Comparison of ENCODE assay signal across 11 mouse cellular contexts in genomic region chr1:91215981-91216380, GRCm38 (mm10). TPM values are rescaled to one million over a fixed set of nuclear protein-coding genes. Genes with fewer than 3 reads are reported as not detected.
DNase-seq lines count a peak whose midpoint lies in the region; ATAC-seq and TF ChIP-seq lines count a peak whose summit lies in the region.
"Had no signal": no experiment of that assay in that cellular context is flagged by ENCODE, and none has a peak within 500 bp of the region (broad histone marks: within the 10 kb centered on the region; RNA-seq: fewer than 3 reads in every experiment).

No protein-coding gene starts in this region.

- no peak for TF ChIP-seq CTCF in Patski (IDR thresholded peaks at IDR 0.05)

- no peaks in the 10 kb centered on the region for H3K36me3 ChIP-seq in kidney, embryonic 14.5 days (ENCODE audit: control insufficient read depth, insufficient read depth, low read length)
- H3K36me3 ChIP-seq in heart, embryonic 15.5 days, result no peaks in the 10 kb centered on the region
- H3K36me3 ChIP-seq: liver, embryonic 13.5 days had no signal

- POLR2A ChIA-PET in Patski (lab: Charles Lee), result interaction anchor here (0.6 kb wide), 1 partner anchor 34 kb away, joined by 3 read pairs; the partner anchor contains the start of gene Ube2f

- no peak overlapping the region for H3K9ac ChIP-seq in kidney, embryonic 14.5 days (ENCODE audit: low read depth, low read length)
- H3K9ac ChIP-seq in heart, embryonic 15.5 days, result peak overlapping the region; percentile 33; the same call in 1 of the 2 replicates
- H3K9ac ChIP-seq: liver, embryonic 13.5 days had no signal

- no peak overlapping the region for H3K4me2 ChIP-seq in kidney, embryonic 14.5 days (replicated peaks; ENCODE audit: low read depth, low read length)
- no peak overlapping the region for H3K4me2 ChIP-seq in heart, embryonic 15.5 days
- H3K4me2 ChIP-seq: liver, embryonic 13.5 days had no signal

- DNase-seq in kidney, postnatal 14 days, result peak; percentile 14
- DNase-seq in 3T3-L1 (ENCODE audit: low read depth, low spot score) (peak; percentile 75), Patski (ENCODE audit: low read depth, low spot score) (no peak)
- no peak for DNase-seq in neural tube, embryonic 10.5 days (ENCODE audit: extremely low spot score, low spot score)
- no peak for DNase-seq in urinary bladder, adult 2 months (ENCODE audit: low spot score)
- DNase-seq in thymus, postnatal 14 days, result no peak
- DNase-seq: adrenal gland, adult 2 months; gastrocnemius, postnatal 25 days; liver, embryonic 13.5 days had no signal

- in situ Hi-C loops in Patski (cut with MboI; ENCODE audit: low pct_unique_long_range_greater_than_20kb), result no loop called here

- WGBS in kidney, embryonic 14.5 days, result 48% methylated on average over 1 of the region's 1 CpGs
- 12% methylated on average over 1 of the region's 1 CpGs for WGBS in heart, embryonic 15.5 days

- H3K27me3 ChIP-seq in kidney, embryonic 14.5 days (ENCODE audit: control insufficient read depth, insufficient read depth, low read length), result no peaks in the 10 kb centered on the region
- H3K27me3 ChIP-seq in Patski, result no peaks in the 10 kb centered on the region
- H3K27me3 ChIP-seq in heart, embryonic 15.5 days, result no peaks in the 10 kb centered on the region
- H3K27me3 ChIP-seq: liver, embryonic 13.5 days had no signal

- H3K4me3 ChIP-seq in kidney, embryonic 14.5 days (ENCODE audit: low read length), result no peak overlapping the region
- no peak overlapping the region for H3K4me3 ChIP-seq in heart, embryonic 15.5 days
- H3K4me3 ChIP-seq: liver, embryonic 13.5 days had no signal

- H3K27ac ChIP-seq in kidney, embryonic 14.5 days (ENCODE audit: low read depth, low read length), result no peak overlapping the region
- H3K27ac ChIP-seq in heart, embryonic 15.5 days, result peak overlapping the region; percentile 94
- H3K27ac ChIP-seq: liver, embryonic 13.5 days had no signal

- H3K4me1 ChIP-seq in kidney, embryonic 14.5 days (ENCODE audit: control insufficient read depth, insufficient read depth, low read length), result no peaks in the 10 kb centered on the region
- peaks cover 66% of the 10 kb centered on the region for H3K4me1 ChIP-seq in heart, embryonic 15.5 days (replicated peaks)

- ATAC-seq in kidney, embryonic 14.5 days (ENCODE audit: low FRiP score, low TSS enrichment), result no peak
- peak; percentile 20 for ATAC-seq in Patski
- ATAC-seq in heart, embryonic 15.5 days (replicated peaks; ENCODE audit: insufficient number of reproducible peaks, insufficient read depth, low FRiP score, low read depth), result no peak

- CTCF ChIA-PET in Patski (lab: Charles Lee), result no interaction called here

- H3K9me3 ChIP-seq in kidney, embryonic 14.5 days (ENCODE audit: control insufficient read depth, low read length), result no peaks in the 10 kb centered on the region
- H3K9me3 ChIP-seq in heart, embryonic 15.5 days (replicated peaks), result no peaks in the 10 kb centered on the region
- H3K9me3 ChIP-seq: liver, embryonic 13.5 days had no signal

RNA-seq across cellular contexts. Expression of gene Ube2f, which starts 34.1 kb away (rescaled TPM):
- polyA plus RNA-seq in kidney, embryonic 14.5 days (2014; fragmentation: Nextera tagmentation; extraction: Ambion mirVana), result 72.4 and 80.5 TPM in 2 replicates
- 94.5 TPM for polyA plus RNA-seq in Patski (2021)
- polyA plus RNA-seq in heart, embryonic 15.5 days (2015; fragmentation: Nextera tagmentation; extraction: Ambion mirVana), result 60.4 and 65.0 TPM in 2 replicates
- polyA plus RNA-seq in urinary bladder, adult 2 months (2012; rRNA removed), result 54.3 and 68.9 TPM in 2 replicates

RNA-seq across cellular contexts. Expression of gene Ramp1, which starts 36.4 kb away (rescaled TPM):
- polyA plus RNA-seq in kidney, embryonic 14.5 days (2014; fragmentation: Nextera tagmentation; extraction: Ambion mirVana), result 1.1 and 1.2 TPM in 2 replicates
- not detected for polyA plus RNA-seq in Patski (2021)
- 46.1 and 50.6 TPM in 2 replicates for polyA plus RNA-seq in heart, embryonic 15.5 days (2015; fragmentation: Nextera tagmentation; extraction: Ambion mirVana)
- 5.2 and 6.4 TPM in 2 replicates for polyA plus RNA-seq in urinary bladder, adult 2 months (2012; rRNA removed)

Comparison
In these comparisons a context has a peak if more than half of its experiments do, and no peak if none do; other contexts are left out.
1. DNase-seq: peak in kidney, postnatal 14 days (single experiment) and 3T3-L1 (single experiment); none in Patski (single experiment), neural tube, embryonic 10.5 days (single experiment), urinary bladder, adult 2 months (single experiment) and thymus, postnatal 14 days (single experiment).